Mouse (Mus musculus) embryonic facial prominence, embryonic 11.5 days (tissue): ENCODE data around the gene Ttc4. TPM values are rescaled to one million over a fixed set of nuclear protein-coding genes. Genes with fewer than 3 reads are reported as not detected.

Source experiments
- polyA plus RNA-seq: library from polyadenylated mRNA; unstranded; fragments of >200 nt; fragmentation: Nextera tagmentation; extraction: Ambion mirVana; gene quantifications from 2 replicates; pipeline ENCODE4 v1.2.1, GENCODE M21; 2014

Ttc4 gene
- polyA plus RNA-seq, 1 experiment from 2014 or later = 97.2 TPM

Other genes with a start within 250 kb of the Ttc4 start
- gene Pcsk9, start 214.6 kb downstream of the Ttc4 start, polyA plus RNA-seq = 0.63 and 0.65 TPM in 2 replicates
- not detected in 2 replicates for gene Bsnd, start 186.7 kb downstream of the Ttc4 start, polyA plus RNA-seq
- gene Dhcr24, start 117.9 kb downstream of the Ttc4 start, polyA plus RNA-seq = 21.8 and 22.2 TPM in 2 replicates
- gene Lexm, start 61.7 kb downstream of the Ttc4 start, polyA plus RNA-seq = 0.48 TPM in 1 of 2 replicates, not detected in the other
- gene Ttc22, start 56.5 kb downstream of the Ttc4 start, polyA plus RNA-seq = 0.10 and 0.33 TPM in 2 replicates
- gene Pars2, start 27.9 kb downstream of the Ttc4 start, polyA plus RNA-seq = 14.9 and 16.0 TPM in 2 replicates
- gene Mroh7, start 52.0 kb upstream of the Ttc4 start, polyA plus RNA-seq = 0.11 TPM in 1 of 2 replicates, not detected in the other
- 0.15 TPM in 2 replicates for gene Fam151a, start 54.9 kb upstream of the Ttc4 start, polyA plus RNA-seq
- gene Acot11, start 126.1 kb upstream of the Ttc4 start, polyA plus RNA-seq = 1.1 and 1.2 TPM in 2 replicates
- 129 and 138 TPM in 2 replicates for gene Ssbp3, start 231.8 kb upstream of the Ttc4 start, polyA plus RNA-seq